Mouse (Mus musculus) mesoderm, embryonic 11.5 days (tissue): ENCODE results near the gene Sycp2l.
A peak's percentile ranks its signal among the peaks of the same experiment; 100 is the strongest.
"Not testable (repeated sequence)": the region's sequence is repeated elsewhere in the genome, so short reads cannot be mapped to it uniquely, and the experiment has no call there.

Experiments used
- DNase-seq: peaks from one replicate; pipeline ENCODE4 v3.0.0-alpha.2; 2012; ENCODE audit warnings: low read depth, low spot score

Sycp2l gene

GRCm38 (mm10) chr13:41123666-41124225 is 9.6 kb downstream of the Sycp2l start:
- no peak for DNase-seq

- DNase-seq: no peak
These were observed 14.2 kb downstream of the Sycp2l start for GRCm38 (mm10) chr13:41128326-41128725.

GRCm38 (mm10) chr13:41129061-41129460 is 15.0 kb downstream of the Sycp2l start:
- DNase-seq: no peak

- DNase-seq: peak; percentile 80
These were observed 20.8 kb downstream of the Sycp2l start for GRCm38 (mm10) chr13:41134901-41135300.

GRCm38 (mm10) chr13:41145433-41145970 is 31.4 kb downstream of the Sycp2l start:
- no peak for DNase-seq

GRCm38 (mm10) chr13:41146271-41146670 is 32.2 kb downstream of the Sycp2l start:
- DNase-seq: peak; percentile 61

GRCm38 (mm10) chr13:41153146-41153545 is 39.0 kb downstream of the Sycp2l start:
- DNase-seq: no peak

GRCm38 (mm10) chr13:41158426-41158825 is 44.3 kb downstream of the Sycp2l start:
- no peak for DNase-seq

- no peak for DNase-seq
These were observed 73.8 kb downstream of the Sycp2l start for GRCm38 (mm10) chr13:41187886-41188285.

GRCm38 (mm10) chr13:41195640-41196333 is 81.7 kb downstream of the Sycp2l start:
- no peak for DNase-seq

GRCm38 (mm10) chr13:41200861-41201260 is 86.8 kb downstream of the Sycp2l start:
- DNase-seq: no peak

- DNase-seq: no peak
These were observed 89.2 kb downstream of the Sycp2l start for GRCm38 (mm10) chr13:41203289-41203688.

- no peak for DNase-seq
These were observed 89.6 kb downstream of the Sycp2l start for GRCm38 (mm10) chr13:41203691-41204090.

GRCm38 (mm10) chr13:41205568-41205967 is 91.5 kb downstream of the Sycp2l start:
- DNase-seq: not testable (repeated sequence)

- no peak for DNase-seq
These were observed 92.1 kb downstream of the Sycp2l start for GRCm38 (mm10) chr13:41206241-41206640.

GRCm38 (mm10) chr13:41211276-41211675 is 97.2 kb downstream of the Sycp2l start:
- no peak for DNase-seq

GRCm38 (mm10) chr13:41212558-41213322 is 98.6 kb downstream of the Sycp2l start:
- no peak for DNase-seq

- no peak for DNase-seq
These were observed 101.6 kb downstream of the Sycp2l start for GRCm38 (mm10) chr13:41215669-41216068.

- no peak for DNase-seq
These were observed 102.1 kb downstream of the Sycp2l start for GRCm38 (mm10) chr13:41216236-41216635.

- DNase-seq: no peak
These were observed 104.9 kb downstream of the Sycp2l start for GRCm38 (mm10) chr13:41219056-41219455.

GRCm38 (mm10) chr13:41219687-41220303 is 105.7 kb downstream of the Sycp2l start:
- peak; percentile 56 for DNase-seq

GRCm38 (mm10) chr13:41220304-41220834 is 106.3 kb downstream of the Sycp2l start, which contains the start of gene Elovl2:
Gene Elovl2, minus strand, starts transcription at chr13:41220405.
- DNase-seq: peak; percentile 89
